Mouse (Mus musculus): ENCODE data around the gene Dcxr.

DNA sequence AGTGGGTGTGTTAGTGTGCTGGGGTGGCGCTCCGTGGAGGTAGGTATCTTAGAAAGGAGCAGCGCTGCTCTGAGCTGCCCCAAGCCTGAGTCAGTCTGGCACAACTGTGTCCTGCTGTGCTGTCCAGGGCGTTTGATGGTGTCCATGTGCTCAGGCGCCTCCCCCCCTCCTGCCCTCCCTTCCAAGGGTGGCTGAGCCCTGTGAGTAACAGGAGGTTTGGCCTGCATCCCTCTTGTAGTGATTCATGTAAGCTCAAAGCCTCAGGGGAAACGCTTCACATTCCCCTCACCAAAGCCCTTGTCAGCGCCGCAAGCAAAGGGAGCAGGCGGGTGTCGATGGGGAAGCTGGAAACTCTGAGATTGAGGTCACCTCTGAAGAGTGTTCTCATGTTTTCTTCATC, 29.3 kb downstream of the Dcxr start:
- TF ChIP-seq CTCF (IDR thresholded peaks at IDR 0.05; ENCODE audit: control insufficient read depth, insufficient read depth, low read length) (no peak), POLR2A (IDR thresholded peaks at IDR 0.05; ENCODE audit: borderline replicate concordance, control insufficient read depth, low read depth, low read length) (no peak)

Measured in bone marrow, adult 2 months (tissue).